Mouse (Mus musculus): Measurements from ENCODE around the gene Nemf.

Nemf gene

DNA sequence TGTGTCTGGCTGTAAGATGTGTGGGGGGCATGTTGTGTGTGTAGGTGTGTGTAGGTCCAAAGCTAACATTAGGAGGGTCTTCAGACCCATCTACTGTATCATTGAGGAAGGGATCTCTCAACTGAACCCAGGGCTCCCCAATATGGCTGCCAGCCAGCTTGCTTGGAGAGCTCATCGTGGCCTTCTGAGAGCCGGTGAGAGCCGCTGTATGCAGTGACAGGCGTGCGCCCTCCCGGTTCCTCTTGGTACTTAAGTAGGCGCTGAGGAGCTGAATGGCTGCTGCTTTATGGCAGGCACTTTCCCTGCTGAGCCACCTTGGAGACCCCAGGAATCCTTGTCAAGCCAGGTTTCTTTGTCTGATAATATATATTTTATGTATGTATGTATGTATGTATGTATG, 50.6 kb downstream of the Nemf start:
- DNase-seq (ENCODE audit: low read depth, low spot score) = no peak

DNA sequence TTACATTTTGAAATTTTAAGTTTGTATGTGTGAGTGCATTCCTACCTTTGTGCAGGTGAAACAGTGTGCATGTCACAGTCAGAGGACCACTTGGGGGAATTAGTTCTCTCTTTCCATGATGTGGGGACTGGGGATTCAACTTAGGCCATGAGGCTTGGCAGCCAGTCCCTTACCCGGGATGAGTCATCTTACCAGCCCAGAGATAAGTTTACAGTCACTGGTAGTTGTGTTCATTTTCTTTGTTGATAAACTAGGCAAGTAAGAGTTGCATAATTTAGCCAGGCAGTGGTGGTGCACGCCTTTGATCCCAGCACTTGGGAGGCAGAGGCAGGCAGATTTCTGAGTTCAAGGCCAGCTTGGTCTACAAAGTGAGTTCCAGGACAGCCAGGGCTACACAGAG, 52.9 kb downstream of the Nemf start:
- no peak for DNase-seq (ENCODE audit: low read depth, low spot score)

DNA sequence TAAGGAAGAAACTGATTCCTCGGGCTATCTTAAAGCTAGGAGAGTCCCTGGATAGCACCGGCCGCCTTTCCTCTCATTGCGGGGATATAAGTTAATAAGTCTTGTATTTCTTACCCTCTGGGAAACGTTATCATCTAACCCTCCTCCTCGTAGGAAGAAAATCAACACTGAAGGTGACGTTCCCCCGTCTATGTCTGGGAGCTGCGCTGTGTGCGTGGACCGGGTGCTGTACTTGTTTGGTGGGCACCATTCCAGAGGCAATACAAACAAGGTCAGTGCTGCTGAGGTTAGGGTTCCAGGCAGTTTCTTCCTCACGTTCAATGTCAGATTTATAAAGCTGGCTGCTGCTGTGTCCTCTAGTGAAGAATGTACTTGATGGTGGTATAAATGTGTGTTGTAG, 54.8 kb downstream of the Nemf start:
- DNase-seq (ENCODE audit: low read depth, low spot score) = no peak

GRCm38 (mm10) chr12:69300391-69300790, 56.6 kb downstream of the Nemf start:
- DNase-seq (ENCODE audit: low read depth, low spot score) = no peak

GRCm38 (mm10) chr12:69299831-69300230, 57.1 kb downstream of the Nemf start:
- no peak for DNase-seq (ENCODE audit: low read depth, low spot score)

GRCm38 (mm10) chr12:69299231-69299630, 57.7 kb downstream of the Nemf start:
- DNase-seq (ENCODE audit: low read depth, low spot score) = peak; percentile 53

DNA sequence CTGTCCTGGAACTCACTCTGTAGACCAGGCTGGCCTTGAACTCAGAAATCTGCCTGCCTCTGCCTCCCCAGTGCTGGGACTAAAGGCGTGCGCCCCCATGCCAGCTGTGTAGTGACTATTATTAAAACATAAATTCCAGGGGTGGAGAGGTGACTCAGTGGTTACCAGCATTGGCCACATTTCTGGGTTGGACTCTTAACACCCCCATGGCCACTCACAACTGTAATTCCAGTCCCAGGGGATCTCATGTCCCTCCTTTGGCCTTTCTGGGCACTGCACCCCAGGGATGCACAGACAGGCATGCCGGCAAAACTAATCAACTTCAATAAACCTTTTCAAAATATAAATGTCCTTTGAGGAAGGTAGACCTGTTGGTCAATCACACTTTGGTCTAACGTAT, 58.7 kb downstream of the Nemf start:
- DNase-seq (ENCODE audit: low read depth, low spot score) = no peak

DNA sequence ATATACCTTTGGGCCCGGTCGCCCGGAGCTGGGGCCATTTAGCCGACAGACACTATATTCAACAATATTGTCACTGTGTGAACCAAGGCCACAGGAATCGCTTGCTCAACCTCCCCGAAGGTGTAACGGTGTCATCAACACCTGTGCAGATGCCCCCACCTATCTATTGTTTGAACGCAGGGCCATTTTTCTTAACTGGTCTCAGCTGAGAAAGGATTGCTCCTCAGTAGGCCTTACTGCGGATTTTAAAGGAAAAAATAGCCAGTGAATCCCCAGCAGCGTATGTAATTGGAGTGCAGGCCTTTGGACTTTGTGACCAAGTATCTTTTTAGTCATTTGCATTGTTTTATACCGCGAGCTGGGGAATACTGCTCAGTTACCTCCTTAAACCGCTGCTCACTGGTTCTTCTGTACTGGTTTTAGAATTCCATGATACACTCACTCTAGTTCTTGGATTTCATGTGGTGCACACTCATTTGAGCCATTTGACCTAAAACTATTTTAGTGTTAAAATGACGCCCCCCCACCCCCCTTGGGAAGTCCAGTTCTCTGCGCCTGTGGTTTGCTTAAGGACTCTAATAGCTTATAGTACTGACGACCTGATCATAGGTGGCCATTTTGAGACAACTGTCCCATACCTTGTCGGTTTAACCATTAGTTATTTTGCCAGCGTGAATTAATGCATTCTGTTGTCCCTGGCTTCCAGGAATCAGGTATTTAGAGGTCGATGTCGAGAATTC, 59.4 kb downstream of the Nemf start:
- no peak for DNase-seq (ENCODE audit: low read depth, low spot score)

- peak; percentile 98 for DNase-seq (ENCODE audit: low read depth, low spot score)
Observed at GRCm38 (mm10) chr12:69296511-69297410, 60.2 kb downstream of the Nemf start, which contains the start of gene Klhdc2. Gene Klhdc2 (plus strand): TSS chr12:69296681.

GRCm38 (mm10) chr12:69295651-69296050, 61.3 kb downstream of the Nemf start:
- DNase-seq (ENCODE audit: low read depth, low spot score) = no peak

DNA sequence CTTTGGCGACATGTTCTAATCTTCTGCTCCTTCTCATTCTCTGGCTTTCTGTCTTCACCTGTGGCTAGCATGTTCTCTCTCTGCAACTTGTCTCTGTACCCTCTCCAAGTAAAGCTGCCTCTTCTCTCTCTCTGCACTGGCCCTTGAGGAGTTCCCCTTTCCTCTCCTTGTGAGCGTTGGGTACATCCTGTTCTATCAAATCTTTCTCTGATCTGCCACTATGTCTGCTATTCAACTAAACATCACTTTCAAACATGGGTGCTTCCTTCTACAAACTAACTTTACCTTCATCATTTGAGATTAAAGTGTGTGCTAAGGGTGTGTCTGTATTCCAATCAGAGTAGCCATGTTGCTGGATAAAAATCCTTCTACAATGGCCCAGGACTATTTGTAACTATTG, 62.0 kb downstream of the Nemf start:
- DNase-seq (ENCODE audit: low read depth, low spot score) = no peak

DNA sequence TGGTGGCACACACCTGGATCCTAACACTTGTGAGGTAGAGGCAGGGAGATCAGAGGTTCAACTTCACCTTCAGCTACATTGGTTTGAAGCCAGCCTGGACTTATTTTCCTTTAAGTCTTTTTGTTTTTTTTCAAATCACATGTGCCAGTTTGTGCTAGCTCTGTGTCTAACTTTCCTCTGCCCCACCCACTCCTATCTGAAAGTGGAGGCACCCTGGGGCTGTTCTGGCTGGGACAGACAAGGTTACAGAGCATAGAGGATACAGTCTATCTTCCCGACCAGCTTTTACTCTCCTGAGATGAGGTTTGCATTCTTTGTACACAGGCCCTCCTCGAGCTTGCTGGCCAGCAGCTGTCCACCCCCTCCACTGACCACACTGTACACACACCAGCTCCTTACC, 63.1 kb downstream of the Nemf start:
- no peak for DNase-seq (ENCODE audit: low read depth, low spot score)

- no peak for DNase-seq (ENCODE audit: low read depth, low spot score)
Observed at GRCm38 (mm10) chr12:69292401-69292800, 64.6 kb downstream of the Nemf start.

GRCm38 (mm10) chr12:69288699-69289098, 68.3 kb downstream of the Nemf start:
- no peak for DNase-seq (ENCODE audit: low read depth, low spot score)

DNA sequence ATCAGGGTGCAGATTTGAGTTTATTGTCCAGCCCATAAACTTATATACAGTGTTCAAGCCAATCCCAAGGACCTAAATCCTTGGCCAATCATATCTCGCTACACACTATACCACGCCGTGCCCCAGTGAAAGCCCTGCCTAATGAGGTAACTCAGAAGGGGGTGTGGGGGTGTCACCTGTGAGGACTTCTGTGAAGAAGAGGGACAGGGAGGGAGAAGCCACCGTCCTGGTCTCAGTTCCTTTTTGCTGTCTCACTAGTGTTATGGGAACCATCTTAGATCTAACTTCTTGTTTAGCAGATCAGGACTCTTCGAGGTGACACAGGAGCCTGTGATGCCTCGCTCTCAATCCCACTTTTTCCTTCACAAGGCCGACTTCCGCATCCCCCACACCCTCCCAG, 69.4 kb downstream of the Nemf start:
- no peak for DNase-seq (ENCODE audit: low read depth, low spot score)

DNA sequence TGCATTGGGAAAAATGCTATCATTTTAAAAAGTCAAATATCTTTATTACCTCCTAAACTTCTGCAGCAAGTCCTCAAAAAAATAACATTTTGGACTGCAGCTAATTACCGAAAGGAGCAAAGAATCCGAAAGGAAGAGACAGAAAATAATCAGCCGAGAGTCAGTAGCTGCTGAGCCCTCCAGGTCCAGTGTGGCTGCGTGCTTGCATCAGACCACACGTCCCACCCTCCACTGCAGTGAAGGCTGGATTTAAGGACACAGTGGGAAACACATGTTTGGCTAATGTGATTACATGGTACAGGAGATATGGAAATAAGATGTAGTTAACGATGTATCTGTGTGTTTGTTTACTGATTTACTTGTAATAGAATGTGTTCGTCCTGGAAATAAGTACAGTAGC, 73.8 kb downstream of the Nemf start:
- DNase-seq (ENCODE audit: low read depth, low spot score) = no peak

DNA sequence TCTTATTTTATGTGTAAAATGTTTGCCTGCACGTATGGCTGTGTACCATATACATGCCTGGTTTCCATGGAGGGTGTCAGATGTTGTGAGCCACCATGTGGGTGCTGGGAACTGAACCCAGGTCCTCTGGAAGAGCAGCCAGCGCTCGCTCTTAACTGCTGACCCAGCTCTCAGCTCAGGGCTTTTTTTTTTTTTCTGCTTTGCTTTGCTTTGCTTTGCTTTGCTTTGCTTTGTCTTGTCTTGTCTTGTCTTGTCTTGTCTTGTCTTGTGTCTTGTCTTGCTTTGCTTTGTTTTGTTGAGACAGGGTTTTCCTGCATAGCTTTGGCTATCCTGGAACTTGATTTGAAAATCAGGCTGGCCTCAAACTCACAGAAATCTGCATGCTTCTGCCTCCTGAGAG, 76.0 kb downstream of the Nemf start:
- DNase-seq (ENCODE audit: low read depth, low spot score) = no peak

DNA sequence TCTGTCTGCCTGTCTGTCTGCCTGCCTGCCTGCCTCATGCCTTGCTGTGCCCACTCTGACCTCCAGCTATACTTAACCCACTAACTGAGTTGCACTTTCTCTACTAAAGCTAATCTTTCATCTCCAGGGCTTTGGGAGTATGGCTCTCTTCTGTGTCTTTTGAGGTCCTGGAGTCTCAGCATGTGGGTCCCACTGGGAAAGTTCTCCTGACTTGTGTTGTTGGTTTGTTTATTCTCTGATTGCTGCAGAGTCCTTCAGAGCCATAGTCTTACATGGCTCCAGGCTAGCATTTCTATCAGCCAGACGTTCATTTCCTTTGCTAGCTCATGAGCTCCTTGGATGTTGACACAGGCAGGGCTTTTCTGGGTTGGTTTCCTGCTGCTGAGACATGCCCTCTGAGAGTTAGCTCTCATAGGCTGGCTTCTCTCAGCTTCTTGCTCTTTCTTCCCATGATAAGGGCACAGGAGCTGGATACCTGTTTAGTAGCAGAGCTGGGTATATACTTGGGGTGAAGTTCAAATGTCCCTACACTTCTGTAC, 77.0 kb downstream of the Nemf start:
- no peak for DNase-seq (ENCODE audit: low read depth, low spot score)

DNA sequence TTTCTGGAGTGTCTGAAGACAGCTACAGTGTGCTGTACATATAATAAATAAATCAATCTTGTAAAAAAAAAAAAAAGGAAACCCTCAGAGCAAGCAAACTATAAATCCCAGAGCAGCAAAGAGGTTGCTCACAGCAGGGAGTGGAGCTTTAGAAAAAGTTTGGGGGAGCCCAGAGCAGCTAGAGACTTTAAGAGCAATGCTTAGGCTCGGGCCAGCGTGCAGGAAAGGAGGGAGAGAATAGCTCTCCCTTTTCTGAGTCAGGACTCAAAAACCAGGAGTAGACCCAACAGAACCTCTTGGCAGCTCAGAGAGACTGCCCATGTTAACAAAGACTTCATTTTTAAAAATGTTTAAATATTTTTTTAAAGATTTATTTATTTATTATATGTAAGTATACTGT, 88.0 kb downstream of the Nemf start:
- DNase-seq (ENCODE audit: low read depth, low spot score) = no peak

- DNase-seq (ENCODE audit: low read depth, low spot score) = peak; percentile 44
Observed at GRCm38 (mm10) chr12:69267956-69268632, 88.9 kb downstream of the Nemf start.

DNA sequence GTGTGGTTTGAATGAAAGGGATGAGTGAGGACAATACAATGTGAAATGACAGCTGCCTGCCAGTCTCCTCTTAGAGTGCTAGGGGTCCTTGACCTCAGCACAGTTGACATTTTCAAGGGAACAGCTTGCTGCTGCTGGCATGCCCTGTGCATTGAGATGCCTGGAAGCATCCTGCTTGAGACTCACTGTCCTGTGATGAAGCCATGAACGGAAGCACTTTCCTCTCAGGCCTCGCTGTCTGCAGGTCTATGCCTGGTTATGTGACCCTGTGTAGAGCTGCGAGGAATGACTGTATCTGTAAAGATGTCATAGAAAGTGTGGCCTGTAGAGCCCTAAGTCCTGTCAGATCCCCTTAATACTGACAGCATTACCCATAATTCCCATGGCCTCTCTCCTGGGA, 91.9 kb downstream of the Nemf start:
- no peak for DNase-seq (ENCODE audit: low read depth, low spot score)

DNA sequence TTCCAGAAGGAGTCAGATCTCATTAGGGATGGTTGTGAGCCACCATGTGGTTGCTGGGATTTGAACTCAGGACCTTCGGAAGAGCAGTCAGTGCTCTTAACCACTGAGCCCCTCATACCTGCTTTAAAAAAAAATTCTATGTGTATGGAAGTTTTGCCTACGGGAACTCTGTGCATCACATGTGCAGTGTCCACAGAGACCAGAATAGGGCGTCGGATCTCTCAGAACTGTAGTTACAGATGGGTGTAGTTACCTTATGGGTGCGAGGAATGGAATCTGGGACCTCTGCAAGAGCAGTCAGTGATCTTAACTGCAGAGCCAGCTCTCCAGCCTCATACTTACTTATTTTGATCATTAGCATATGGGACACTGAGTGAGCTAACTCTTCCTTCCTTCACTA, 94.7 kb downstream of the Nemf start:
- no peak for DNase-seq (ENCODE audit: low read depth, low spot score)

Data from brain, adult 2 months (tissue).